Mouse (Mus musculus): Measurements from ENCODE around the gene Fam120a. TPM values are rescaled to one million over a fixed set of nuclear protein-coding genes. Genes with fewer than 3 reads are reported as not detected.
A peak's percentile ranks its signal among the peaks of the same experiment; 100 is the strongest.

Gene Fam120a
- total and polyA plus RNA-seq, 3 experiments: 66.2 to 119 (median 82.7) TPM

DNA sequence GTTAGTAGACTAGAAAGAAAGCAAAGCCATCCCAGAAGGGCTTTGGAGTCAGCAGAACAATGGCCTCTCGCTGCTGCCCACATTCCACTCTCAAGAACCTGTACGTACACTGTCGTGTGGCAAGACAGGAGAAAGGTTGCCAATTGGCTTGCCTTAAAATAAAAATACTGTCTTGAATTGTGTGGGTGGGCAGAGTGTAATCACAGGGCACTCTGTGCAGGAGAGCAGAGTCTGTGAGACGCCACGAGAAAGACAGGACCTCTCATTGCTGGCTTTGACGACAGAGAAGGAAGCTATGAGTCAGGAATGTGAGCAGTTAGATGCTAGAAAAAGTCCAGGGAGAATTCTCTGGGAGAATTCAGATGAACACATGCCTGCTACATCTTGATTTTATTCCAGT, 33.2 kb downstream of the Fam120a start:
- Histone ChIP-seq H3K4me1 (ENCODE audit: control insufficient read depth in 1 of 2, insufficient read depth in 2 of 2, low read length in 2 of 2) (peaks cover 13 to 28% of the 10 kb centered on the region in 2 experiments), H3K9ac (ENCODE audit: control insufficient read depth, low read depth, low read length, poor library complexity, severe bottlenecking) (no peak overlapping the region), H3K36me3 (ENCODE audit: control insufficient read depth in 1 of 2, insufficient read depth in 2 of 2, low read length in 2 of 2) (peaks cover 29 to 46% of the 10 kb centered on the region in 2 experiments), H3K27ac (ENCODE audit: control insufficient read depth, low read depth, low read length) (no peak overlapping the region), H3K4me3 (ENCODE audit: control insufficient read depth in 1 of 2, insufficient read depth in 1 of 2, low read depth in 2 of 2, low read length in 2 of 2) (no peak overlapping the region), H3K79me2 (ENCODE audit: control insufficient read depth, insufficient read depth, low read length, poor library complexity) (peaks cover 18% of the 10 kb centered on the region), H3K9me3 (replicated peaks; ENCODE audit: insufficient read depth, low read length) (no peaks in the 10 kb centered on the region), H3K27me3 (ENCODE audit: control insufficient read depth in 1 of 2, insufficient read depth in 2 of 2, low read length in 2 of 2) (no peaks in the 10 kb centered on the region)
- no peak for DNase-seq (ENCODE audit: low read depth, low spot score)
- no peak for TF ChIP-seq NELFE (IDR thresholded peaks at IDR 0.05; ENCODE audit: low read depth, low read length)
- no peak for TF ChIP-seq MEF2A (IDR thresholded peaks at IDR 0.05; ENCODE audit: extremely low read depth, insufficient replicate concordance, low read depth, low read length, poor library complexity, severe bottlenecking)
- TF ChIP-seq SMC3 (IDR thresholded peaks at IDR 0.05; ENCODE audit: low read depth, low read length): no peak
- TF ChIP-seq RAD21 (IDR thresholded peaks at IDR 0.05; ENCODE audit: low read depth, low read length): no peak
- no peak for TF ChIP-seq POLR2AphosphoS5 (IDR thresholded peaks at IDR 0.05; ENCODE audit: borderline replicate concordance, low read depth, low read length)
- no peak for TF ChIP-seq ETS1 (IDR thresholded peaks at IDR 0.05; ENCODE audit: low read depth, low read length)
- TF ChIP-seq MXI1 (IDR thresholded peaks at IDR 0.05; ENCODE audit: low read depth, low read length): no peak
- no peak for TF ChIP-seq TBP (IDR thresholded peaks at IDR 0.05; ENCODE audit: low read depth, low read length)
- no peak for TF ChIP-seq MAFK (IDR thresholded peaks at IDR 0.05; ENCODE audit: borderline replicate concordance, low read depth, low read length)
- no peak for TF ChIP-seq EP300 (IDR thresholded peaks at IDR 0.05; ENCODE audit: low read depth in 1 of 2, low read length in 2 of 2)
- no peak for TF ChIP-seq E2F4 (IDR thresholded peaks at IDR 0.05; ENCODE audit: borderline replicate concordance, low read depth, low read length)
- TF ChIP-seq MAZ (IDR thresholded peaks at IDR 0.05; ENCODE audit: low read depth, low read length): no peak
- no peak for TF ChIP-seq NRF1 (IDR thresholded peaks at IDR 0.05; ENCODE audit: insufficient read depth, low read depth, low read length, poor library complexity, severe bottlenecking)
- TF ChIP-seq KAT2A (conservative IDR thresholded peaks at IDR 0.05; ENCODE audit: low read depth, low read length): no peak
- no peak for TF ChIP-seq RCOR1 (IDR thresholded peaks at IDR 0.05; ENCODE audit: low read depth, low read length)
- TF ChIP-seq POLR2AphosphoS2 (IDR thresholded peaks at IDR 0.05; ENCODE audit: low read length): no peak
- TF ChIP-seq TCF12 (IDR thresholded peaks at IDR 0.05; ENCODE audit: low read depth, low read length): no peak

DNA sequence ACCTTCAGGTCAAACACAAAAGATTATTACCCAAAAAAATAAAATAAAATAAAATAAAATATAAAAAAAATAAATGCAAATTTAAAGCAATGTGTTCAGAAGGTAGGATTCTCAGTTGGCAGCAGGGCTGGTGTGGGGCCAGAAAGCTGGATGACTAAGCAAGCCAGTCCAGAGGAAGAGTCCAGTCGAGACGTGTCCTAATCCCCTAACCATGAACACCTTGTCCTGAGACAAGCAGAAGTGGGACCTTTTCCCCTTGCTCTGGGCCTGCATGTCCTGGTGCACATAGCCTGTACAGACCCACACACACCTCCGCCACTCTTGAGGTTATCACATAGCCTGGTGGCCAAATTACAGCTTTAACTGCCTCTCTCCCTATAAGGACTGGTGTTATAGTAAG, 35.1 kb downstream of the Fam120a start:
- Histone ChIP-seq H3K36me3 (ENCODE audit: control insufficient read depth in 1 of 2, insufficient read depth in 2 of 2, low read length in 2 of 2) (peaks cover 31 to 51% of the 10 kb centered on the region in 2 experiments), H3K4me1 (ENCODE audit: control insufficient read depth in 1 of 2, insufficient read depth in 2 of 2, low read length in 2 of 2) (peaks cover 13 to 28% of the 10 kb centered on the region in 2 experiments), H3K79me2 (ENCODE audit: control insufficient read depth, insufficient read depth, low read length, poor library complexity) (peaks cover 19% of the 10 kb centered on the region), H3K9me3 (replicated peaks; ENCODE audit: insufficient read depth, low read length) (no peaks in the 10 kb centered on the region), H3K27me3 (ENCODE audit: control insufficient read depth in 1 of 2, insufficient read depth in 2 of 2, low read length in 2 of 2) (no peaks in the 10 kb centered on the region), H3K9ac (ENCODE audit: control insufficient read depth, low read depth, low read length, poor library complexity, severe bottlenecking) (no peak overlapping the region), H3K27ac (ENCODE audit: control insufficient read depth, low read depth, low read length) (no peak overlapping the region; the same call in 1 of the 2 replicates), H3K4me3 (ENCODE audit: control insufficient read depth in 1 of 2, insufficient read depth in 1 of 2, low read depth in 2 of 2, low read length in 2 of 2) (no peak overlapping the region)
- peak; percentile 23 for DNase-seq (ENCODE audit: low read depth, low spot score)
- TF ChIP-seq JUND (IDR thresholded peaks at IDR 0.05; ENCODE audit: low read depth, low read length) (no peak), MYC (IDR thresholded peaks at IDR 0.05; ENCODE audit: low read depth, low read length) (no peak), GATA1 (IDR thresholded peaks at IDR 0.05; ENCODE audit: low read depth, low read length) (no peak), RCOR1 (IDR thresholded peaks at IDR 0.05; ENCODE audit: low read depth, low read length) (no peak), MYB (IDR thresholded peaks at IDR 0.05; ENCODE audit: low read depth, low read length) (no peak), NELFE (IDR thresholded peaks at IDR 0.05; ENCODE audit: low read depth, low read length) (no peak)

Data from MEL (cell line).